Mouse (Mus musculus): ENCODE results near the gene Tbc1d8.

Gene Tbc1d8

GRCm38 (mm10) chr1:39368267-39368841, 110.2 kb downstream of the Tbc1d8 start:
- DNase-seq (ENCODE audit: extremely low read depth, low read depth, low spot score) = no peak

- DNase-seq (ENCODE audit: extremely low read depth, low read depth, low spot score) = peak; percentile 52
Observed at GRCm38 (mm10) chr1:39367601-39368266, 110.8 kb downstream of the Tbc1d8 start, which contains the start of gene Rpl31. Gene Rpl31, plus strand, starts transcription at chr1:39367842.

- DNase-seq (ENCODE audit: extremely low read depth, low read depth, low spot score) = no peak
Observed at GRCm38 (mm10) chr1:39367045-39367444, 111.5 kb downstream of the Tbc1d8 start.

GRCm38 (mm10) chr1:39365562-39365961, 113.0 kb downstream of the Tbc1d8 start:
- DNase-seq (ENCODE audit: extremely low read depth, low read depth, low spot score) = no peak

- no peak for DNase-seq (ENCODE audit: extremely low read depth, low read depth, low spot score)
Observed at GRCm38 (mm10) chr1:39362515-39362893, 116.1 kb downstream of the Tbc1d8 start.

GRCm38 (mm10) chr1:39361754-39362514, 116.6 kb downstream of the Tbc1d8 start:
- no peak for DNase-seq (ENCODE audit: extremely low read depth, low read depth, low spot score)

- DNase-seq (ENCODE audit: extremely low read depth, low read depth, low spot score) = no peak
Observed at GRCm38 (mm10) chr1:39349427-39349826, 129.1 kb downstream of the Tbc1d8 start.

- no peak for DNase-seq (ENCODE audit: extremely low read depth, low read depth, low spot score)
Observed at GRCm38 (mm10) chr1:39349001-39349400, 129.6 kb downstream of the Tbc1d8 start.

- no peak for DNase-seq (ENCODE audit: extremely low read depth, low read depth, low spot score)
Observed at GRCm38 (mm10) chr1:39344981-39345600, 133.5 kb downstream of the Tbc1d8 start.

GRCm38 (mm10) chr1:39343242-39343641, 135.3 kb downstream of the Tbc1d8 start:
- DNase-seq (ENCODE audit: extremely low read depth, low read depth, low spot score) = no peak

GRCm38 (mm10) chr1:39341807-39342206, 136.7 kb downstream of the Tbc1d8 start:
- DNase-seq (ENCODE audit: extremely low read depth, low read depth, low spot score) = no peak

GRCm38 (mm10) chr1:39340647-39341046, 137.9 kb downstream of the Tbc1d8 start:
- DNase-seq (ENCODE audit: extremely low read depth, low read depth, low spot score) = no peak

GRCm38 (mm10) chr1:39340156-39340555, 138.4 kb downstream of the Tbc1d8 start:
- DNase-seq (ENCODE audit: extremely low read depth, low read depth, low spot score) = no peak

- DNase-seq (ENCODE audit: extremely low read depth, low read depth, low spot score) = no peak
Observed at GRCm38 (mm10) chr1:39339455-39339854, 139.1 kb downstream of the Tbc1d8 start.

- no peak for DNase-seq (ENCODE audit: extremely low read depth, low read depth, low spot score)
Observed at GRCm38 (mm10) chr1:39338831-39339230, 139.7 kb downstream of the Tbc1d8 start.

- no peak for DNase-seq (ENCODE audit: extremely low read depth, low read depth, low spot score)
Observed at GRCm38 (mm10) chr1:39336788-39337187, 141.8 kb downstream of the Tbc1d8 start.

- DNase-seq (ENCODE audit: extremely low read depth, low read depth, low spot score) = no peak
Observed at GRCm38 (mm10) chr1:39335561-39336196, 142.9 kb downstream of the Tbc1d8 start.

- DNase-seq (ENCODE audit: extremely low read depth, low read depth, low spot score) = no peak
Observed at GRCm38 (mm10) chr1:39332456-39332855, 146.1 kb downstream of the Tbc1d8 start.

GRCm38 (mm10) chr1:39330857-39331594, 147.5 kb downstream of the Tbc1d8 start:
- no peak for DNase-seq (ENCODE audit: extremely low read depth, low read depth, low spot score)

- no peak for DNase-seq (ENCODE audit: extremely low read depth, low read depth, low spot score)
Observed at GRCm38 (mm10) chr1:39327546-39327945, 151.0 kb downstream of the Tbc1d8 start.
